Mouse (Mus musculus) brain, embryonic 14.5 days (tissue): Measurements from ENCODE around the gene Sergef. TPM values are rescaled to one million over a fixed set of nuclear protein-coding genes. Genes with fewer than 3 reads are reported as not detected.

Experiments
- DNase-seq: peaks from one replicate; pipeline ENCODE4 v3.0.0-alpha.2; 2011; ENCODE audit warnings: low read depth
- CTCF ChIP-seq: fragments of 200-500 bp; IDR thresholded peaks from 2 replicates; pipeline ENCODE4 v1.5.1; 2012; ENCODE audit warnings: inconsistent platforms, mild to moderate bottlenecking, moderate library complexity, borderline replicate concordance; ENCODE audit not compliant: insufficient read depth, insufficient read length; ENCODE audit errors: extremely low read depth
- POLR2A ChIP-seq: fragments of 200-500 bp; IDR thresholded peaks from 2 replicates; pipeline ENCODE4 v1.6.1; 2012; ENCODE audit warnings: mild to moderate bottlenecking, inconsistent platforms, borderline replicate concordance; ENCODE audit not compliant: poor library complexity, insufficient read depth, insufficient read length, severe bottlenecking; ENCODE audit errors: extremely low read depth
- polyA plus RNA-seq: library from polyadenylated mRNA; depleted of rRNA; stranded (reverse); fragments of >200 nt; gene quantifications from 2 replicates; pipeline ENCODE4 v1.2.3, GENCODE M21; 2012

The Sergef gene
- polyA plus RNA-seq, 1 experiment: 32.8 TPM

DNA sequence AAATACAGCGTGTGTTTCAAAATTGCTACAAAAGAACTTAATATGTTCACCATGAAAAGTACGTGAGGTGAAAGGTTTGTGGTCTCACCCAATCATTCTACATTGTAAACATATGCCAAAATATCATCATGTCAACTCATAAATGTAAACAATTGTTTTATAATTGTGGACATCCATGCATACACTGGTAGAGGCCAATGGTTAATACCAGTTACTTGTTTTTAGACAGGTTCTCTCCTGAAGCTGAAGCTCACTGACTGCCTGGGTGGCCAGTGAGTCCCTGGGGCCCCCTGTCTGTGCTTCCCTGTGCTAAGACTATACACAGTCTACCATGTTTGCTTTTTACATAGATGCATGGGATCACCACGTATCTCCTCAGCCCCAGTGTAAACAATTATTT is 91.5 kb downstream of the Sergef start:
- DNase-seq: no peak
- TF ChIP-seq POLR2A: no peak
- no peak for TF ChIP-seq CTCF

- DNase-seq: no peak
- TF ChIP-seq CTCF (no peak), POLR2A (no peak)
These were observed 92.0 kb downstream of the Sergef start for GRCm38 (mm10) chr7:46547642-46548041.

- no peak for TF ChIP-seq POLR2A
- no peak for TF ChIP-seq CTCF
These were observed 93.1 kb downstream of the Sergef start for GRCm38 (mm10) chr7:46546539-46546938.

GRCm38 (mm10) chr7:46544195-46544641 is 95.4 kb downstream of the Sergef start:
- no peak for TF ChIP-seq CTCF
- no peak for TF ChIP-seq POLR2A
- peak; percentile 75 for DNase-seq

More at GRCm38 (mm10) chr7:46546539-46546938, 93.1 kb downstream of the Sergef start:
- DNase-seq: no peak

DNA sequence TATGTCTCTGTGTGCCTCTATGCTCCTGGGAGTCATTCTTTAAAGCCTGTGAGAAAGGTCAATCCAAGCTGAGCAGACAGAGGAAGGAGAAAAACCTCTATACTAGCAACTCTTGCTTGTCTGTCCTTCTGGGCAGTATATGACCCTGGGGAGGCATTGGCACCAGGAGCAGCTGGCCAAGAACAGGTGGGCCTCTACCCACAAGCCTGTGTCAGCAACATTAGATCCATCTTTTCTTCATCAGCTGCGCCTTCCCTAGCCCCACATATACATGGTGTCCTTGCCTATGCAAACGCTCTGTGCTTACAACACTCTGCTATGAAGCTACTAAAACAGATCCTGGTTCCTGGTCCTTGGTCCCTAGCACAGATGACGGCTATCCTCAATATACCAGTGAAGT is 97.5 kb downstream of the Sergef start:
- TF ChIP-seq CTCF: no peak
- TF ChIP-seq POLR2A: no peak
- no peak for DNase-seq

- no peak for DNase-seq
- TF ChIP-seq CTCF (no peak), POLR2A (no peak)
These were observed 99.0 kb downstream of the Sergef start for GRCm38 (mm10) chr7:46540616-46541015.

DNA sequence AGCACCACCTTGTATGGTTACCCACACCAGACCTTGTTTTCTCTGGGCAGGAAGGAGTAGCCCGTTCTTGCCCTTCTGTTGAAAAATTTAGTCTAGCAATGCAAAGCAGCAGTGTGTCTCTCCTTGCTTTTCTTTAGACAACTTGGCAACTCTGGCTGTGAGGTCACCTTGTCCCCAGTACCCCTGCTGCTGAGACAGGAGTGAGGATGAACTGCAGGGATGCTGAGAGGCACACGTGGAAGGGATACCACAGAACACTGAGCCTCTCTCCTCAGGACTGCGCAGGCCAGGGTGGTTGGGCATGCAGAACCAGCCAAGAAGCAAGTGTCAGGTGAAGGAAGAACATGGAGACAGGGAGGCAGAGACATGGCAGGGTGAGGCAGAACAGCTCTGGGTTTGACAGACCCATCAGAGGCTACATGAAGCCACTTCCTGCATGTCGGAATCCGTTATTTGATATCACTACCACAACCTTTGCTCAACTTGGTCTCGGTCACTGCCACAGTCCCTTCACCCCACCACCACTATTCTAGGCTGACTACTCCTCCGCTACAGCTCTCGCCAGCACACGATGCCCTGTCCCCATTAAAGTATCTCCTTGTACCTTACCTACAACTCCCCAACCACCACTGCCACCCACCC is 103.0 kb downstream of the Sergef start:
- DNase-seq: no peak
- no peak for TF ChIP-seq POLR2A
- TF ChIP-seq CTCF: no peak

- DNase-seq: peak; percentile 88
- TF ChIP-seq POLR2A (no peak), CTCF (peak; percentile 71)
These were observed 104.2 kb downstream of the Sergef start for GRCm38 (mm10) chr7:46535429-46535799.

GRCm38 (mm10) chr7:46534767-46535428 is 104.7 kb downstream of the Sergef start:
- DNase-seq: no peak
- TF ChIP-seq POLR2A (no peak), CTCF (no peak)

- DNase-seq: no peak
- TF ChIP-seq CTCF (no peak), POLR2A (no peak)
These were observed 106.1 kb downstream of the Sergef start for GRCm38 (mm10) chr7:46533518-46533917.

GRCm38 (mm10) chr7:46531345-46531744 is 108.3 kb downstream of the Sergef start:
- TF ChIP-seq POLR2A: no peak
- no peak for TF ChIP-seq CTCF
- DNase-seq: no peak

DNA sequence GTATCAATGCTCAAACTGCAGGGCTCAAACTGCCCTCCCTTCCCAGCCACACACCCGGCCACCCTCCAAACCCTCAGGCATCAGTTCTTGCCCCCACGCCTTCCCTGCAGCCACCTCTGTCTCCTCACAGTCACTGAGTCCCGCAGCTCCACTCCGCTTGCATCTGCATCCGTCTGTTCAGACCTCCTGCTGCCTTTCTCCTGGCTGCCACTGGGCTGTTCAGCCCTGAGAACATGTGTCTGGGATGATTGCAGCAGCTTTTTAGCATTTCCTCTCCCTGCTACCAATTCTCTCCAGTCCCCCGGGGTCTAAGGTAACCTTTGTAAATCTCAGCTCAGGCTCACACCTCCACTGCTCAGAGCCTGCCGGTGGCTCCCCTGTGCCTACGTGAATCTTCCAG is 109.7 kb downstream of the Sergef start:
- peak; percentile 33 for DNase-seq
- TF ChIP-seq CTCF (no peak), POLR2A (no peak)
